Mouse (Mus musculus) kidney, postnatal 4 days (tissue): ENCODE measurements around the gene 1190005I06Rik.

Experiments used
- DNase-seq, 2 experiments: peaks; one replicate each; pipeline ENCODE4 v3.0.0; 2021; ENCODE audit warnings: mixed read lengths in 2 of 2

1190005I06Rik gene

DNA sequence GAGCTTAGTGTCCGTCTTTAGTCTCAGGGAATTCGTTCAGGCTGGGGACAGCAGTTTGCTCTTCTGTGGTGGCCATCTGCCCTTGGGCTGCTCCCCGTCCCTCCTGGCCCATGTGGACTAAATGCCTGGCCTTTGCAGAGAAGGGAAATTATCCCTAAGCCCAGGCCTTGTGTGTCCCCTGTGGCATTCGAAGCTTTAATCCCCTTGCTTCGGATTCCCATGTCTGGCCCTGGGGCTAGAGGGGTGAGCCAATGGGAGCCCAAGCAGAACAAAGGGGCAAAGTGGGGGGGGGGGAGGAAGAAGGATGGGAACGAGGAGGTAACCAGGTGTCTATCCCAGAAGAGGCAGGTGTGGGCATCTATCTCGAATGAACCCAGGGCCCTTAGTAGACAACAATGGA, at the start of gene 1190005I06Rik:
1190005I06Rik (minus strand) TSS at position 101 of the 400 bp plus-strand sequence.
- no peak for DNase-seq

DNA sequence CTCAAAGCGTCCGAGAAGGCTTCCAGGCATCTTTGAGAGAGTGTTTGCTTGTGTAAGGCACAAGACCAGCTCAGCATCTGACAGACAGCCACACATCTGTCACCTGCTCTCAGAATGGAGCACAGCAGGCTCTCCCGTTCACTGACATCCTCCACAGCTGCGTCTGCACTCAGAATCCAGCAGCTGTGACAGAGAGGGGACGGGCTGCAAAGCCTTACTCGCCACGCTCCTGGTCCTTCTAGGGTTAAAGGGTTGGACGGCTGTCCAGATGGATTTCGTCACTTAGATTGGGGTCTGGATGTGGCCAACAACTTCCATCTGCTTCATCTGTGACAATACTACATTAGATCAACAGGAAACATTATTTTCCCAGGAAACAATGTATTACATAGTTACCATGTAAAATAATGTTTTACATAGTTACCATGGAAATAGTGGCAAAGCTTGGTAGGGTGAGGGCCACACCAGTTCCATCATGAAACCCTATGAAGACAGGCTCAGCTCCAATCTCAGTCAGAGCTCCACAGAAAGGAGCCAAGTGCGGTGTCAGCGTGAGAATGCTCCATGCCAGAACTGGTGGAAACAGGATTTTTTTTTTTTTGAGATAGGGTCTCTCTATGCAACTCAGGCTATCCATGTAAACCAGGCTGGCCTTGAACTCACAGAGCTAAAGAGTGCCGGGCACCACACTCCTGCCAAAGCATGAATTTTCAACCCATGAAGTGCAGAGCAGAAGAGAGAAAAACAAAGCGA, 49.1 kb upstream of the 1190005I06Rik start:
- DNase-seq: peak; percentile 70 to 79

DNA sequence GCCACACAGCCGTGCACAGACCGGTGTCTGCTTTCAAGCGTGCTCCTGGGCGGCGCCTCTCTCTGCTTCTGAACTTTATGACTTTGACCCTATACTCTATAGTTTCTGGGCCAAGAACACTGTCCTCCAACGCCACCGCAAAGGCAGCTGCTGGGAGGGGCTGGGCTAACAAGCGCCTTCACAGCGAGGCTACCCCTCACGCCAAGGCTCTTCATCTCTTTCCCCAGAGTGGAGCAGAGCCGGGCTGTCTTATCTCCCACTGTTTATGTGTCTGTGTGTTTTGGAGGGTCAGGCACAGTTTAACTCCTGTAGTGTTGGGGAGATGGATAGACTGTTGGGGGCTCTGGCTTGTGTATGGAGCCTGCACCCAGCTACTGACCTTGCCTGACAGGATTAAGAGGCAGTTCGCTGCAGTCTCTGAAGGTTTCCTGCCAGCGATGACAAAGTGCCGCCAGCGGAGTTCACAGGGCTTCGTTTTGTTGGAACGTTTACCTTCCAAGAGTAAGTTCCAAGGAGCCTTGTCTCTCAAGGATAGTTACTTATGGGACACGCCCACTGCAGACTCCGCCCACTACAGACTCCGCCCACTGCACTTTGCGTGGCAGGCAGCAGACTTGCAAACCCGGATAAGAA, 46.5 kb upstream of the 1190005I06Rik start:
- peak; percentile 82 to 86 for DNase-seq

DNA sequence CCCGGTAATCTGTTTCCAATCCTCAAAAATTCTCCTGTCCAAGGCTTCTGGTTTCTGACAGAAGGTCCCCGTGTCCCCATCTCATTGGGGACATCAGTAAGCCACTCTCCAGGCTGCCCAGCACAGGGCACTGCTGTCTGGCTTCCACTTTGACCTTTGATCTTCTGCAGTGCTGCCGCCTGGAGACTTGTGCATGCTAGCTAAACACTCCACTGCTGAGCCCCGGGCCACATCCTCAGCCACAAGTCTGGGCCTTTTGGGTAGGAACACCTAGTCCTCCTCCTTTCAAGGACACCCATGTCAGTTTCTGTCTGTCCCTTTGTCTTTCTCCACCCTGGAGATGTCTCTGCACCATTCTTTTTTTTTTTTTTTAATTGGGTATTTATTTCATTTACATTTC, 45.5 kb upstream of the 1190005I06Rik start:
- no peak for DNase-seq

DNA sequence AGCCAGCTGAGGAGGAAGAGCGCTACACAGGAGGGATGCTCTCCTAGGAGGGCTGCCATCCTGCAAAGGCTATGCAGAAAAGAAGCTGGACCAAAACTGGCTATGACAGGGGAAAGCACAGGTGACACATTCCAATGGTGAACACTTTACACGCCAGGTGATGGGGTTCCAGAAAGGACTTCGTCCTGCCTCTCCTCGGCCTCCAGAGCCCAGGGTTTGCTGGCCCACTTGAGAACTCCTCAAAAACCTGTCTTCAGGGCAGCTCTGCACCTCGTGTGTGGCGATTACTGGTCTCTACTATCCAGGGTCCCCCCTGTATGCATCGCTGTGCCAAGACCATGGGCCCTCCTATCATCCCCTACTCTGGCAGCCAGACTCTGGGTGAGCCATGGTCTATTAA, 41.1 kb upstream of the 1190005I06Rik start:
- peak in 1 of 2 experiments; percentile 1 for DNase-seq

DNA sequence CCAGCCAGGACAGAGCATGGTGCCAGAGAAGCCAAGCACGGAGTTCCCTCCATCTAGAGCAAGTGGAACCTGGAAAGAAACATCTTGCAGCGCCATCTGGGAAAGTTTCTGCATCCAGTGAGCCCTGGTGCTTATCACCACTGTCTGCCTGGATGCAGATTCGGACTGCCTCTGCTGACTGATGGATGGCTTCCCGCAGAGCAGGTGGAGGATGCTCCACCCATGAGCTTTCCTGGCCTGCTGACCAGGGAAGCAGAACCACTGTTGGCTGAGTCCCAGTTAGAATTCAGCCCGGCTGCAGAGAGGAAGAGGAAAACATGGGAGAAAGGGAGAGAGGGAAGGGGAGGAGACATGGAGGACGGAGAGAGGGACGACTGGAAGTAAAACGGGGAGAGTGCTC, 40.4 kb upstream of the 1190005I06Rik start:
- DNase-seq: peak; percentile 53 to 72

DNA sequence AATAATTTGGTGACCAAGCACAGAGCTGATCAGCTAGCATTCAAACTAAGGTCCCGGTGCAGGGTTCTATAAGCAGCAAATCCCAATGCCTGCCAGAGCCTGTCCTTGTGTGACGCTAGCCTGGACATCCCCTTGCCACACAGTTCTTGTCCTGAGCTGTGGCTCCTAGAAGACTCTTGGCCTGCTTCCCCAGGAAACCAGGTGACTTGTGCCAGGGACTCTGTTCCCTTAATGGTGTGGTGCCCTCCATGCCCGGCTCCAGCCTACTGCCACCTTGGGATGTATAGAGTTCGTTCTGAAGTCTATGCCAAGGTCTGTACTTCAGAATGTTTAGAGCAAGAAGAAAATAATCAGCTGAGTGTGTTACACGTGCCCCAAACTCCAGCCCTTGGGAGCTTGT, 39.1 kb upstream of the 1190005I06Rik start:
- no peak for DNase-seq

DNA sequence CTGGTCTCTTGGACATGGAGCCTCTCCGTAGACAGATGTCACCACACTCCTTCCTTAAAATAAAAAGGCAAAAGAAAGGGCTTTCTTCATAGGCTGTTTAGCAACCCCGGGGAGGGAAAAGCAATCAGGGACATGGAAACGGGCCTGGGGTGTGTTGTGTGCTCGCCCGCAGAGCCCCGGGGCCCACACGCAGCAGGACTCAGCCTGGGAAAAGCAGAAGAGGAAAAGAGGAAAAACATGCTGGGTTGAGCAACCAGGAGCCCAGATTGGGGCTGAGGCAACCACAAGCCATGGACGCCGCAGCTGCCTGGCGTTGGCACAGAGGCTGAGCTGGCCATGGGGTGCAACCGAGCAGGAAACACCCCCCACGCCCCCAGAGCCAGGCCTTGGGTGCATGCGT, 38.6 kb upstream of the 1190005I06Rik start:
- peak in 1 of 2 experiments; percentile 9 for DNase-seq

DNA sequence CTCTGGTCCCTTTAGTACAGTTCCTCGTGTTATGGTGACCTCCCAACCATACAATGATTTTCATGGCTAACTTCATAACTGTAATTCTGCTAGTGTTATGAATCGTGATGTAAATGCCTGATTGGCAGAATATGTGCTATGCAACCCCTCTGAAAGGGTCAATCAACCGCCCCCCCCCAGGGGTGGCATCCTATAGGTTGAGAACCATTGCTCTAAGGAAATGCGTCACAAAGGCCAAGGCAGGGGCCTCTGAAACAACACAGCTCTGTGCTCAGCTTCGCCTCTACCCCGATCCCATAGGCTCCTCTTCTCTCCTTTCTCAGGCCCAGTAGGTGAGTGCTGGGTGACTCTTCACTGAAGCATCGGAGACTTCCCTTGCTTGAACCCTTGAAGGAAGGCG, 38.2 kb upstream of the 1190005I06Rik start:
- DNase-seq: peak in 1 of 2 experiments; percentile 4

DNA sequence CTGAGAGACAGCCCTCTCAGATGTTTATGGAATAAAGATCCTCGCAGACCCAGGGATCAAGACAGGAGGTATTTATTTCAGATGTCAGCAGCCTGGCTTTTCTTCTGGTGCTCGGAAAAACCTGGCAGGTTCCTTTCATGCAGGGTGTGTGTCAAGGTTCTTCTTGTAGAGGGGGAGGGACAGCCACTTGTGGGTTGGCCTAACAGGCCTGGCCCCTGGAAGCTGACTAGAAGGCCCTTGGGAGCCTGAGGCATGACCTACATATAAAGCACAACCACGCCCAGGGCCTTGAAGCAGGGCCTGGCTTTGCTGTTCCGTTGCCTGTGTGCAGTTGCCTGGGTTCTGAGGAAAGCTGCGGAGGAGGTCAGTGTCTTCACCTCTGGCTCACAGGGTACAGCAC, 37.7 kb upstream of the 1190005I06Rik start:
- DNase-seq: no peak

DNA sequence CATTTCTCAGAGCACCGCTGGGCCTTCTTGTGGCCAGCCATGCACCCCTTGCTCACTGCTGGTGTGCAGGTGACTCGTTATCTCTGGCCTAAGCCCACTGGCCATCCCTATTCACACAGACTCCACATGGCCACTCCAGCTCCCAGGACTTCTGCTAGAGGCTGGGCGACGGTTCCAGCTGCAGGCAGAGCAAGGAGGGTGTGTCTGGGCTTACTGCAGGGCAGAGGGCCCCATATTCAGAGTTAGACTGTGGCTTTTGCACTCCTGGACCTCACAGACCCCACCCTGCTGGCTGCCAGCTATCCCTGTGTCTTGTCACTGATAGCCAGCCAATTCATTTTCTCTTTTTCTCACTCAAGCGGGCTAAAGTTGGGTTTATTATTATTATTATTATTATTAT, 36.6 kb upstream of the 1190005I06Rik start:
- DNase-seq: no peak

DNA sequence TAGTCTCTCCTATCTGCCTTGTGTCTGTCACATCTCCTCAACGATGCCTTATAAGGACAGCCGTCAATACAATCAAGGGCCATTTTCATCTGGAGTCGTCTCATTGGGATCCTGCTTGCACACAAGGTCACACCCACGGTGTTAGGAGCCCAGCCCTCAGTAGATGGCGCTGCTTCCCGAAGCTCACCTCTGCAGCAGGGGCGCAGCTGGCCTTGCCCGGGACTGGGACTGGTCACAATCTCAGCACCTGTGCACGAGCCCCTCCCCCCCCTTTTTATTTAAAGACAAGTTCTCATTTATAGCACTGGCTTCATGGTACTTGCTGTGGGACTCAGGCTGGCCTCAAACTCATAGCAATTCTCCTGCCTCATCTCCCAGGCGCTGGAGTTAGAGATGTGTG, 36.2 kb upstream of the 1190005I06Rik start:
- peak; percentile 88 to 90 for DNase-seq

DNA sequence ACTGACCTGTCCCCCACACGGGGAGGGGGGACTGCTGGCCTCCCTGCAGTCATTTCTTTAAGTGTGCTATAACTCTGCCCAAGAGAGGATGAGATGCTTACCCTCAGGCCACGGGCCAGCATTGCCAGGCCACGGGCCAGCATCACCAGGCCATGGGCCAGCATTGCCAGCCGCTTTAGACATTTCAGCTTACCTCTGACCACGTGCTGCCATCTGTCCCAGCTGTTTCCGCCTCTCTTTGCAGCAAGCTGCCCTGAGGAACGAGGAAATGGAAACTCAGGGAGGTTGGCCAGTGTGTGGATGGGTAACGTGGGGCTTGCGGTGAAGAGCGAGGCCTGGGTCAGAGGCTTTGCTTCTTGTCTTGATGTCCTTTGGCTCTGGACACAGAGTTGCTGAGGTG, 33.7 kb upstream of the 1190005I06Rik start:
- no peak for DNase-seq

DNA sequence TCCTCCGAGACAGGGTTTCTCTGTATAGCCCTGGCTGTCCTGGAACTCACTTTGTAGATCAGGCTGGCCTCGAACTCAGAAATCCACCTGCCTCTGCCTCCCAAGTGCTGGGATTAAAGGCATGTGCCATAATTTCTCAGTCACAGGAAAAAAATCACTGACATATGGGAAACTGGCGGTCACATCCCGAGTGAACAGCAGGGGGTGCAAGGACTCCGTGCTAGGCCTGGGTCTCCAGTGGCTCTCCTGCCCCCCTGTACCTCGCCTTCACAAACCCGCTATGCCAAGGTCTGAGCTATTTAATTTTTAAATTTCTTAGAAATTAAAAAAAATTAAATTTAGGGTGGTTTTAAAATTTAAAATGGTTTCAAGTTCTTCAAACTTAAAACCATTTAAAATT, 33.0 kb upstream of the 1190005I06Rik start:
- DNase-seq: peak; percentile 79 to 83

DNA sequence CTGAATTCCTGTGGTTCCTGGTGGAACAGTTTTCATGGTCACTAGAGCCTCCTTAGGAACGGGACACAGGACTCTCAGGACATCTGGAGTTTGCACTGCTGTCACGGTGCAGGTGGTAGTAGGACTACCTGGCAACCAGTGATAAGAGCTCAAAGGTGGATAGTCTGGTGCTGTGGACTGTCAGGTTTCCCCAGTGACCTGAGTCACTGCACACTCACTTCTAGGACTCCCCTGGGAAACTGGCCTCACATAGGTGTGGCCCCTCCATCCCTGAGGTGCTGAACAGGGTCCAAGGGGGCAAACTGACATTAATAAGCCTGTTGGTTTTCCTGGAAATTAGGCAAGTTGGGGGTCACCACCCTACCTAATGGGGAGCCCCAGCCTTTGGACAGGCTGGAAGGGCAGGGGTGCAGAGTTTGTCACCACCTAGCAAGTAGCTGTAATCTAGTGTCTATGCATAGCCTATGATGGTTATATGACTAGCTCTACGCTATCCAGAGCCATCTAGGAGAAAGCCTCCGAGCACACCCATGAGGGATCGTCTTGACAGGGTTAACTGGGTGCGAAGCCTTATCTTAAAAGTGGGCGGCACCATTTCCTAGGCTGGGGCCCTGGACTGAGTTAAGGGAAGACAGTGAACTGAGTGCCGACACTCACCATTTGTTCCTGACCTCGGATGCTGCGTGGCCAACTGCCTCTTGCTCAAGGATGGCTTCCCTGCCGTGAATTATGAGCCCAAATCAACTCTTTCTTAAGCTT, 32.4 kb upstream of the 1190005I06Rik start:
- DNase-seq: no peak

DNA sequence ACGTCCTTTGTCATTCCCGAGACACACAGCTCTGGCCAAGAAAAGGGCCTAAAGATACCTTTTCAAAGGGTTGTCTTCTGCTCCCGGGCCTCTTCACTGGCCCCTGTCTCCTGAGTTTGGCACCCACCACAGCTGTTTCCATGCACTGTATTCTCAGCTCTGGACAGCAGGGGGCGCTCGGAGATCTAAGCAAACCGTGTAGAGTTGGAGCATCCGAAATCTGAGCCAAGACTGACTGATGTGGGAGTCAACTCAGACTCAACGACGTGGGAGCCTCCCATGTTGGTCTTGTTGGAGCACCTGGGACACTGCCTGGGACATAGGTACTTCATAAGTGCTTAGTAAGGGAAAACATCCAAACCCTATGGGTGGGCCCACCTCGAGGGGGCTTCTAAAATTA, 31.0 kb upstream of the 1190005I06Rik start:
- peak; percentile 93 for DNase-seq

DNA sequence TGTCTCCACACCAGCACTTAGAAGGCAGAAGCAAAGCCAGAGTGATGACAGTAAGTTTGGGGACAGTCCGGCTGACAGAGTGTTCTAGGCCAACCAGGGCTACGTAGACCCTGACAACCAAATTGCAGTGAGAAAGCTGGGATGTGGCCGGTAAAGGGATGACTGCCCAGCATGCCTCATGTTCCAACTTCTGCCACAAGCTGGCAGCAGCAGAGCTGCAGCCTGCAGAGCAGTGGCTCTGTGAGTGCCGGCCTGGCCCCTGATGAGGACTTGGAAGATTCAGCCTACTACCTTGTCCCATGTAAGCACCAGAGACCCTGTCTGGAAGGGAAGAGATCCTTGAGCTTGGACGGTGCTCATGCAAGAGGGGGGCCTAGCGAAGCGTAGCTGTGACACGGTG, 28.3 kb upstream of the 1190005I06Rik start:
- no peak for DNase-seq

DNA sequence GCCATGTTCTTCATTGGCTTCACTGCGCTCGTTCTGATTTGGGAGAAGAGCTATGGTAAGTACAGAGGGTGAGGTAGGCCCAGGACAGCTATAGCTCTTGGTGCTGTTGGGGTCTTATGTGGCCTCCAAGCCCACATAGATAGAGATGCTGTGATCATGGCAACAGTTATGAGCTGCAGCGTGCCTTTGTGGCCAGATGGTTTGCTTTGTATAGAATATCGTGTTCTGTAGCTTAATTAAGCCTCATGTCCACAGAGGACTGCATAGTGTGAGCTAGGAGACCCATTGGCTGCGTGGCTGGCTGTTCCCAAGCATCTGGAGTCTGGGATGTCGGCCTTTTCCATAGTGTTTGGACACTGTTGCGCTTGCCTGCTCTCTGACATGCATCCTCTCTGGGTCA, 25.9 kb upstream of the 1190005I06Rik start:
- no peak for DNase-seq

DNA sequence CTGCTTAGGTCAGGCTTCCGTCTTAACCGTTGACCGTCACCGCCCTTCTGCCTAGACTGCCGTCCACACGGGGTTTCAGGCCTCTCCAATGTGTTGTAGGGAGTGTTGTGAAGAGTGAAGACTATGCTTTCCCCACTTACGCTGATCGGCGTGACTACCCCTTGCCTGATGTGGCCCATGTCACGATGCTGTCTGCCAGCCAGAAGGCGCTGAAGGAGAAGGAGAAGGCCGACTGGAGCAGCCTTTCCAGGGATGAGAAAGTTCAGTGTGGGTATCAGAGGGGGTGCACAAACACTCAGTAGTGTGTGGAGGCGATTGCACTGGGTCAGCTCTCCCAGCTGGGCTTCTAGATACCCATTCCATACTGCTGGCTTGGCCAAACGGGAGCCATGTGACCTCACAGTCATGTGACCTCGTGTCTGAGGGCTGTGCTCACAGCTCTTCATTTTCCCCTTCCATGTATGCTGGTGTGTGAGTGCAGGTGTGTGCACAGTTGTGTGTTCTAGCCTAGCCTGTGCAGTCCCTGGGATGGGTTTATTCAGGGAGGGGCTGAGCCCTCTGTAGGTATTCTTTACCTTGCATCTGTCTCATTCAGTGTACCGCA, 25.3 kb upstream of the 1190005I06Rik start:
- DNase-seq: no peak

DNA sequence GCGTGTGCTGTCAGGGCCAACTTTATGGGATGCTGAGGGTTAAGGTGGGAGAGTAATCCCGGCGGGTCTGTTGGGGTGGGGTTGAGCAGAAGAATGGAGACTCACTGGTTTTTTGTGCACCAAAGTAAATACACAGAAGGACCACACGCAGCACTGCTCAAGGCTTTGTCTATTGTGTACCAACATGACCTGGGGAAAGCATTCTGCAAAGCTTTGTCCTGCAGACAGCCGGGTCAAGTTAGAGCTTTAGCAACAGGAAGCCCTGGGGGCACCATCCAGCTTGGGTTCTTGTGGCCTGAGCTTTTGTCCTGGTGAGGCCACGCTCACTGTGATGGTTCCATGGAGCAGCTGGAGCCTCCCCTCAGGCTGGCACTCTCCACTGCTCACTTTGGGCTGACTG, 24.3 kb upstream of the 1190005I06Rik start:
- DNase-seq: no peak

DNA sequence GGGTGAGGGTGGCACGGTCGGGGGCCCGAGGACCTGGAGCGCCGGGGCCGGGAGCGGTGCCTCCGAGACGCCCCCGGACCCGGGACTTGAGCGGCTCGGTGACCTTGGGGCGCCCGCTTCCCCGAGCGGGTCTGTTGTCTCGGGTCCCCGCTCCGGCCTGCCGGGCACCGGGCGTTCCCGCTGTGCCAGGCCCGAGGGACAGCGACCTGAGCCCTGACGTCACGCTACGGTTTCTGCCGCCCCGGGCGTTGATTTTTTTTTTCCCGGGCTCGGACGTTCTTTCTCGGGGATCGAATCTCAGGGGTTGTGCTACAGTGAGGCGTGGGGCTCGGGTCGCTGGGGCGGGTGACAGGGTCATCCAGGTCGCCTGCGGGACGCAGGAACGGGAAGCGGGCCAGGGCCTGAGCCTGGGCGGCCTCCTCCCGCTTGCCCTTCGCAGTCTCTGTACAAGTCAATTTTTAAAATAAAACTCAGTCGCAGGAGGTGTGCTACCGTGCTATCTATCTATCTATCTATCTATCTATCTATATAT, 21.0 kb upstream of the 1190005I06Rik start, which contains the start of gene Emc8:
Emc8 (minus strand) TSS at position 200 of the 532 bp plus-strand sequence.
- peak in 1 of 2 experiments; percentile 43 for DNase-seq

DNA sequence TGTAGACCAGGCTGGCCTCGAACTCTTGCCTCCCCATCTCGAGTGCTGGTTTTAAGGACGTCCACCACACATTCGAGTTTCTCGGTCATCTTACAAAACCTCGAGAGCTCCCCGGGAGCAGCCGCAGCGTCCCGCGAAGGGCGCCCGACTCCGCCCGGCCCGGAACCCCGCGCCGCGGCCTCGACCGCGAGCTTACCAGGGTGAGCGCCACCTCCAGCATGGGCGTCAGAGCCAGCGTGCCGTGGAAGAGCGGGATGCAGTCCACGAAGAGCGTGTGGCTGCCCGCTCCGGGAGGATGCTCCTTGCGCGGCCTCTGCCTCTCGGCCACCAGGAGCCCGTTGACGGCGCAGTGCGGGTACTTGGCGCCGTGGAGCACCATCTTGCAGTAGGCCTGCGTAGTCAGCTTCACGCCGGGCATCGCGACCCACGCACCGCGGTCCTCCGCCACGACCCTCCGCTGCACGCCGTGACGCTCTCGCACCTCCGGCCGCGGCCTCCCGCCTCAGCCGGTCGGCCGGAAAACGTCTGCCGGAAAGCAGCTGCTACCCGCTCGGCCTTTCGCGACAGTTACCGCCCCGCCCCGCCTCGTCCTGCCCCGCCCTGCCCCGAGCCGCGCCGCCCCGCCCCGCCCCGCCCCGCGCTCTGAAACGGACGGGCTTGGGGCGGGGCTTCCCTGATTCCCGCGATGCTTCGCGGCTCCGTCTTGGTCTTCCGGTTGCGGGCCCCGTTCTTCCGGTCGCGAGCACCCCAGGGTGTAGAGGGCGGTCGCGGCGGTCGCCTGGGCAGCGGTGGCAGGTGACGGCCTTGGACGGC, 20.3 kb upstream of the 1190005I06Rik start, which contains the start of the genes Gm27021 and Cox4i1:
Gm27021 (minus strand) TSS at position 519 of the 813 bp plus-strand sequence.
Cox4i1 (plus strand) TSS at position 662 of the 813 bp plus-strand sequence.
- peak; percentile 96 to 98 for DNase-seq
